Mouse (Mus musculus): ENCODE results near the gene Akap1. TPM values are rescaled to one million over a fixed set of nuclear protein-coding genes. Genes with fewer than 3 reads are reported as not detected.

Gene Akap1
- polyA plus RNA-seq, 2 experiments from 2014 or later = 1.5 to 2.0 TPM

Other genes starting within 250 kb of the Akap1 start
- 10 to 100 TPM; 21.6 to 25.6 TPM for gene Msi2, start 146.1 kb downstream of the Akap1 start, polyA plus RNA-seq (2017; shearing (Covaris generic))
- 10 to 100 TPM; 24.0 to 33.4 TPM for gene Scpep1, start 90.9 kb upstream of the Akap1 start, polyA plus RNA-seq (2017; shearing (Covaris generic))
- not detected for gene Elobl, start 102.3 kb upstream of the Akap1 start, polyA plus RNA-seq (2017; shearing (Covaris generic))
- gene Coil, start 105.7 kb upstream of the Akap1 start, polyA plus RNA-seq (2017; shearing (Covaris generic)) = 1 to 10 TPM; 4.8 to 6.5 TPM
- gene Trim25, start 134.8 kb upstream of the Akap1 start, polyA plus RNA-seq (2017; shearing (Covaris generic)) = 10 to 100 TPM; 10.3 to 15.4 TPM
- 1 to 10 TPM; 3.7 to 4.9 TPM for gene Dgke, start 202.3 kb upstream of the Akap1 start, polyA plus RNA-seq (2017; shearing (Covaris generic))
- not detected for gene Gm525, start 209.3 kb upstream of the Akap1 start, polyA plus RNA-seq (2017; shearing (Covaris generic))